Mouse (Mus musculus) cerebellum, adult (tissue): ENCODE data around the gene Bbs1.
"Not testable (repeated sequence)": the region's sequence is repeated elsewhere in the genome, so short reads cannot be mapped to it uniquely, and the experiment has no call there.

Source experiments
- ATAC-seq: cut with Nextera tagmentation; 2 replicates; pipeline ENCODE4 v1.9.2; 2017; ENCODE audit warnings: mild to moderate bottlenecking, moderate library complexity, mixed read lengths; ENCODE audit not compliant: insufficient number of reproducible peaks, low FRiP score, low TSS enrichment

Gene Bbs1

GRCm38 (mm10) chr19:4905979-4906794 lies at the start of gene Bbs1:
Bbs1 (minus strand) TSS chr19:4906628.
- ATAC-seq, result peak; percentile 49; the same call in 1 of the 2 replicates

DNA sequence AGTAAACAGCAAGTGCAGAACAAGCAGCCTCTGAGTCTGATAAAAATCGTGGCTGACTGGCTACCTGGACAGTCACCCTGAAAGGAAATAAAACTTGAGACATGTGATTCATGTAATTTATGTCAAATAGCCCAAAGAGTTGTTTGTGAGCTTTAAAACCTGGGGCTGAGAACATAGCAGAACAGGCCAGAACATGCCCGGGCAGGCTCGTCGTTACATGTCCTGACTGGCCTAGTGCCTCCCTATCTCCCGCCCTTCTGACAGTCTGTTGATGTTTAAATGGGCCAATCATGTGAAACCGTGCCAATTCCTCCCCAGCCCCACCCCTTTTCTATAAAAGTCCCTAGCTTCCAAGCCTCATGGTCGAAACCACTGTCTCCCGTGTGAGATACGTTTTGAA lies 42.2 kb upstream of the Bbs1 start:
- ATAC-seq, result not testable (repeated sequence)

DNA sequence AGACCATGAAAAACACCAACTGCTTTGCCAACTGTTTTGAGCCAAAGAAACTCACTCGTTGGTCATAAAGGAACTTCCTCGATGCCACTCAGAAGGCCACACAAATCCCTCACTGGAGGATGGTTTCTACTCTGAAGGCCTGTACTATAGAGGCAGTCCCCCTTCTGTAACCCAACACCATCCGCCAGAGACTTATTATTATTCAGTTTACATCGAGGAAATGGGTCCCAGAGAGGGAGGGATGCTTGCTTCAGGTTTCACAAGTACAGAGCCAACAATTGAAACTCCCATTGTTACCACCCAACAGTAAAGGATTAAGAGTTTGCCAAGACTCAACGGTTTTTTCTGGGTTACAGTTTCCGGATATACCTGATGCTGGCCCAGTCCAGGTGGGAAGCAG lies 39.1 kb upstream of the Bbs1 start:
- ATAC-seq, result no peak

GRCm38 (mm10) chr19:4943253-4943588 lies 36.8 kb upstream of the Bbs1 start:
- no peak for ATAC-seq

GRCm38 (mm10) chr19:4942551-4943252 lies 36.3 kb upstream of the Bbs1 start, which contains the start of gene Peli3:
Peli3 (minus strand) TSS chr19:4943127.
- ATAC-seq, result peak; percentile 85

DNA sequence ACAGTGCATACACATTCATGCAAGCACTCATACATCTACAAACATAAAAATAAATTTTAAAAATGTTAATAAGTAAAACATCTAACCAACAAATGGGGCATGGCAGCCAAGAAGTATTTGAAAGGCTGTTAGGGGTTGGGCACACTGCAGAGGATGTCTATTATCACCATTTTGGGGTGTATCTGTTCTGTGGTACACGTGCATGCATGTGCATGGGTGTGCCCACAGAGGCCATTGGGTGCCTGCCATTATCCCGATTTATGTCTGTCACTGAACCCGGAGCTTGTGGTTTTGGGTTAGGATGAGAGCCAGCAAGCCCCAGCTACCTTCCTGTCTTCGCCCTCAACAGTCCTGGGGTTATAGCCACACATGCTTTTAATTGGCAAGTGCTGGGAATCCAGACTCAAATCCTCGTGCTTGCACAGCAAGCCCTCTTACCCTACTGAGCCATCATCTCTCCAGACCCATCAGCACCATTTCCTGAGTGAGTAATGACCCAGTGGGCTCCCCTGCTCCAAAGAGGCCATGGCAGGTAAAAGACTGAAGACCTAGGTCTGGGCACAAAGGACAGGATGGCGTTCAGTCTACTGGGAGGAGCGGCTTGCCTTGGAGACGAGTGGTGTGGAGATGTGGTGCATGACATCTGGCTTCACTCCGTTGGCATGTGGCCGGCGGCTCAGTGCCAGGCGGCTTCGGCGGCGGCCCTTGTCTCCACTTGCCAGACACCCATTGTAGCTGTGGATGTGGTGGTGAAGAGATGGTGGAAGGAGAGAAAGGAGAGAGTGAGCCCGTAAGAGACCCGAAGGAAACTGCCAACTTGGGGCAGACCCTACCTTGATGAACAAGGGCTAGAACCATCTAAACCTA lies 31.2 kb upstream of the Bbs1 start:
- no peak for ATAC-seq

DNA sequence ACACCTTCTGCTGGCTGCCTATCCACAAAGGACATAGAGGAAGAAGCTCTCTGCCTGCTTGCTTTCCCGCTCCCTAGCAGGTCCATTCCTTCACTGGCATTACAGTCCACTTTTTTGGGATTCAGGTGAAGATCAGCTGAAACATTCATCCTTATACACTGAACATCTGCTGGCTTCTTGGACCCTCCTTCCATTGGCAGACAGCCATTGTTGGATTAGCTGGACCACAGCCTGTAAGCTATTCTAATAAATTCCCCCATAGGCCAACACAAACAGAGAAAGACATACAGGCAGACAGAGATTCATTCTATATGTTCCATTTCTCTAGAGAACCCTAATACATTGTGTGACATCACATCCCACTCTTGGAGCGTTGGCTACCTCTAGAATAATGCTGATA lies 30.5 kb upstream of the Bbs1 start:
- no peak for ATAC-seq

DNA sequence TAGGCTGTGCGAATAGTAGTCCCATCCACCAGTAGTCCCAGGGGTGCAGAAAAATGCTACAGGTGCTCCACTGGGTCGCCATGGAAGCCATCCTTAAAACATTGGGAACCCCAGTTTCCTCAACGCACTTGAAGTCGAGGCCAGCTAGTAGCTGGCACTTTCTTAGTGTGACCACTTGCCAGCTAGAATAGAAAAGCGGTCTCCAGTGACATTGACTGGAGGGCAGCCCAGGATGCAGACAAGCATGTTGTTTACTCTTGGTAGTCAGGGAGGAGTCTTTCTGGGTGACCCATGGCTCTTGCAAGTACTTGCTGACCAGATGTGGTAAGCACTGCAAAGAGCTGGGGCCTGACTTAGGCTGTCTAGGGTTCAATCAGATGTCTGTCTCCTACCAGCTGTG lies 22.4 kb upstream of the Bbs1 start:
- ATAC-seq, result no peak

DNA sequence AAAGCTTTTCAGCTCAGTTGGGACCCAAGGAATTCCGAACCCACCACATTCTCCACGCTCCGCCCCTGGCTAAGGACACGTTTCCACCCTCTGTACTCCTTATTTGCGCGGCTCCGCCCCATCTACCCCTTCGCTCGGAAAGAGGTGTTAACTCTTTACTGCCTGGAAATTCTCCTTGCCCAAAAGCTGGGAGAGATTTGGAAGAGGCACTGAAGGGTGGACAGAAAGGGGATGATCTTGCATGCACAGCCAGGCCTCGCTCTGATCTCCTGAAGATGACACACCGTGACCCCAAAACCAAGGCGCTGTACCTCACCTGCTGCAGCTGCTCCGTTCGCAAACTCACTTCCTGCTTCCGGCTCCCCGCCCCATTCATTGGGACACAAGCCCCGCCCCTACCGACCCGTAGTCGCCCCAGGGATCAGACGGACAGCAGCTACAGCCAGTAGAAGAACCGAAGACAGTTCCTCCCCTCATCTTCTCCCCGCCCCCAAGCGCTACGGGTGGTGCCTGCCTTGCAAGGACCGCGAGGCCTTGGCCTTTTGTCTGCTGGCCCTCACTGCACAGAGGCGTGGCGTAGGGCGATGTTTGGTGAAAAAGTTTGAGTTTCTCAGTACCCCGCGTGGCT lies 21.6 kb upstream of the Bbs1 start, which contains the start of gene Dpp3:
Gene Dpp3 (minus strand): TSS at position 384 of the 628 bp plus-strand sequence.
- peak; percentile 88 for ATAC-seq

- no peak for ATAC-seq
These were observed 18.9 kb upstream of the Bbs1 start for GRCm38 (mm10) chr19:4925121-4925860.

DNA sequence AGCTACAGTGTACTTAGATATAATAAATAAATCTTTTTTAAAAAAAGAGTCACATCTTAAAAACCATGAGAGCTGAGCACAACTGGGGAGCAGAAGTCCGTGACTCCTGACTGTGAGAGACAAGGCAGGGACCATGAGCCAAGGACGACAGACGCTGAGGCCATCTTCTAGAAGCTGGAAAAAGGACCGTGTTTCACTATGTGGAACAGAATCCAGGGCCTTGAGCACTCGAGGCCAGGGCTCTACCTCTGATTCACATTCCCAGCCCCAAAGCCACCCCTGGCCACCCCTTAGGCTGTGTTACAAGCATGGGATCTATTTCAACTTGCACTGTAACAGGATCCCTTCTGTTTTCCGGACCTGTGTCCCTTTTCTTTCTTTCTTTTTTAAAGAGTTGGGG lies 13.2 kb upstream of the Bbs1 start:
- ATAC-seq, result no peak

DNA sequence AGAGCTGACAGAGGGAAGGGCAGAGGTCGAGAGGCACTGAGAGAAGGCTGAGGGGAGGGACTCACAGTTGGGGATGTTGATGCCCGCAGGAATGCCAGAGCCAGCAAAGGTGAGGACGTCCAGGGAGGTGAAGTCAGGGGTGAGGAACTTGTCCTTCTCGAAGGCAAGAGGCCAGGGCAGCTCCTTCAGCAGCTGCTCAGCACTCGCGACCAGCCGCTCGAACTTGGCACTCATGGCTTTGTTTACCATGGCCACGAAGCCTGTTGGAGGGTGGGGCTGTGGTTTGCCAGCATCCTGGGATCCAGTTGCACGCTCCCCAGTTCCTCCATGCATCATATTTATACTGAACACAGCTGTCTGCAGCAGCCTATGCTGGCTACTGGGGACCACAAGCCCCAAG lies 10.4 kb upstream of the Bbs1 start:
- ATAC-seq, result no peak

- no peak for ATAC-seq
These were observed 9.6 kb upstream of the Bbs1 start for GRCm38 (mm10) chr19:4915924-4916603.

GRCm38 (mm10) chr19:4909376-4909775 lies 2.9 kb upstream of the Bbs1 start:
- no peak for ATAC-seq

DNA sequence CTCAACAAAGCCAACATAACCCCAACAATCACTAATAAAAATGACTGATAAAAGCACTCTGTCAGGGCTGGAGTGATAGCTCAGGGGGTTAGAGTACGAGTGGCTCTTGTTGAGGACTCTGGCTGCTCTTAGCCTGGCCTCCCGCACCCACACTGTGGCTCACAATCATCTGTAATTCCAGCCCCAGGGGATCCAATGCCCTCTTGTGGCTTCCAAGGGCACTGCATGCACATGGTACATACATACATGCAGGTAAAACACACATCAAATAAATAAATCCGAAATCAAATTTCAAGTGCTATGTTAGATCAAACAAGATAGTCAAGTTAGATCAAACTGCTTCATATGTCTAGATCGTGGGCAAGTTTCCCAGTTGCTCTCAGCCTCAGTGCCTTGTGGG lies 1.7 kb upstream of the Bbs1 start:
- ATAC-seq, result no peak

DNA sequence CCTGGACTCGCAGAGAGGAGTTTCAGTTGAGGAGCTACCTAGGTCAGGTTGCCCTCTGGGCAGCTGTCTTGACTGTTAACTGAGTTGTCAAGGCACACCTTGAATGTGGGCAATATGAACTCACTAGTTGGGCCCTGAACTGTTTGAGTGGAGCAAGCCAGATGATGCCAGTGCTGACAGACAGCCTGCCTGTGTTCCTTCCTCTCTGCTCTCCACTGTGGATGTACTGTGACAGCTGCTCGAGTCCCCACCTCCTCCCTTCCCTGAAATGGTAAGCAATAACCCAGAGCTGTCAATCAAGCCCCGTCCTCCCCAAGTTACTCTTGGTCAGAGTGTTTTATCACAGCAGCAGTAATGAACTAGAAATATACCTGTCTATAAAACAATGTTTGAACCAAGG lies 6.5 kb downstream of the Bbs1 start:
- ATAC-seq, result no peak

DNA sequence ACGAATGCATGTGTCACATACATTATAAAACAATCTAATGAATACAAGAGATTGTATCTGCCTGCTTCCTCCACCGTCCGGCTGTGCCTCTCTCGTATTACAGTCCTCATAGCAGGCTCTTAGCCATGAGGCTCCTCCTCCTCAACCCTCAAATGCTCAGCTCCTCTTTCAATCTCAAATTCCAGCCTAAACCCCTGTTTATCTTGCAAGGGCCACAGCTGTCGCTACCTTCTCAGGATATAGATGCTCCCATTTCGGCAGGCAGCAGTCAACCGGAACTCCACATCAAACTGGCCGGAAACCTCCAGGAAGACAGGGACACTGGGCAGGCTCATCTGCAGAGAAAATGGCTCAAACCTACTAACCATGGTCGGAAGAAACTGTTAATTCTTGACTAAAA lies 7.5 kb downstream of the Bbs1 start:
- ATAC-seq, result no peak

- ATAC-seq, result no peak
These were observed 9.5 kb downstream of the Bbs1 start for GRCm38 (mm10) chr19:4896780-4897520.
